Mouse (Mus musculus) hindbrain, embryonic 12.5 days (tissue): ENCODE data around the gene Rbfox1. TPM values are rescaled to one million over a fixed set of nuclear protein-coding genes. Genes with fewer than 3 reads are reported as not detected.

Source experiments
- ATAC-seq: fragments of 200-750 bp; cut with Nextera tagmentation; 2 replicates; pipeline ENCODE4 v1.8.0; 2017; ENCODE audit warnings: moderate TSS enrichment; ENCODE audit not compliant: low FRiP score
- H3K27ac ChIP-seq: fragments of 300-500 bp; sonication (generic); 2 replicates; pipeline ENCODE4 v1.5.1; 2016; ENCODE audit warnings: mild to moderate bottlenecking
- H3K27me3 ChIP-seq: fragments of 300-500 bp; sonication (generic); 2 replicates; pipeline ENCODE4 v1.6.1; 2016; ENCODE audit warnings: mild to moderate bottlenecking
- H3K36me3 ChIP-seq: fragments of 300-500 bp; sonication (generic); 2 replicates; pipeline ENCODE4 v1.6.1; 2016; ENCODE audit warnings: mild to moderate bottlenecking
- H3K4me1 ChIP-seq: fragments of 300-500 bp; sonication (generic); 2 replicates; pipeline ENCODE4 v1.6.1; 2016
- H3K4me2 ChIP-seq: fragments of 300-500 bp; sonication (generic); replicated peaks from 2 replicates; pipeline ENCODE4 v1.6.1; 2016; ENCODE audit warnings: mild to moderate bottlenecking
- H3K4me3 ChIP-seq: fragments of 300-500 bp; sonication (generic); 2 replicates; pipeline ENCODE4 v1.5.1; 2016; ENCODE audit warnings: mild to moderate bottlenecking
- H3K9ac ChIP-seq: fragments of 300-500 bp; sonication (generic); 2 replicates; pipeline ENCODE4 v1.6.1; 2016; ENCODE audit warnings: mild to moderate bottlenecking, moderate library complexity
- H3K9me3 ChIP-seq: fragments of 300-500 bp; sonication (generic); replicated peaks from 2 replicates; pipeline ENCODE4 v1.6.1; 2016; ENCODE audit warnings: mild to moderate bottlenecking
- WGBS: fragments of 180-500 bp; shearing (Covaris S2); methylation state at CpG from one replicate; pipeline ENCODE4 v1.1.7; 2016; 5-methylcytosine and 5-hydroxymethylcytosine counted together
- polyA plus RNA-seq: library from polyadenylated mRNA; unstranded; fragments of >200 nt; fragmentation: Nextera tagmentation; extraction: Ambion mirVana; gene quantifications from 2 replicates; pipeline ENCODE4 v1.2.1, GENCODE M21; 2016

Gene Rbfox1
- polyA plus RNA-seq, 1 experiment from 2014 or later = 50.1 TPM

- Histone ChIP-seq H3K4me2 (peak overlapping the region; percentile 74), H3K27ac (peak overlapping the region; percentile 75), H3K27me3 (peaks cover 15% of the 10 kb centered on the region), H3K36me3 (no peaks in the 10 kb centered on the region), H3K9me3 (no peaks in the 10 kb centered on the region), H3K9ac (peak overlapping the region; percentile 54), H3K4me3 (peak overlapping the region; percentile 41), H3K4me1 (peaks cover 15% of the 10 kb centered on the region)
- peak; percentile 92 for ATAC-seq
- under 1% methylated on average over 40 of the region's 41 CpGs for WGBS
Measured at GRCm38 (mm10) chr16:6348581-6349241, 463.6 kb downstream of the Rbfox1 start.

DNA sequence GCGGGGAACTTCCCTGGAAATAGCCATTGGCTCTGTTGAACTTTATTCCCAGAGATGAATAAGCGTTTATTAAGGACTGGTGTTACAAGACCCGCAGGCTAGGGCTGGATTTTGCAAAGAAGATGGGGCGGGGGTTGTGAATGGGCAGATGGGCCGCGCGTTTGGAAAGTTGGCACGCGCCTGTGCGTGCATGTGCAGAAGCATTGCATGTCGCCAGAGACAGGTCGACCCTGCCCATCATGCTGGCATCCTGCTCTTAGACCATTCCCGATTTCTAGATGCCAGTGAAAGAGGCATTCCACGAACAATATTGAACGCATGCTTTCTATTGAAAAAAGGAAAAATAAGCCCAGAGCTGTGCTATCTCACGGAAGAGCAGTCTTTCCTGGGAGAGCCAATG, 464.2 kb downstream of the Rbfox1 start:
- peak; percentile 51; the same call in 1 of the 2 replicates for ATAC-seq
- WGBS = 29% methylated on average over 16 of the region's 16 CpGs

GRCm38 (mm10) chr16:6350256-6350655, 465.1 kb downstream of the Rbfox1 start:
- Histone ChIP-seq H3K36me3 (no peaks in the 10 kb centered on the region), H3K27me3 (peaks cover 15% of the 10 kb centered on the region), H3K27ac (no peak overlapping the region), H3K9me3 (no peaks in the 10 kb centered on the region), H3K4me1 (peaks cover 15% of the 10 kb centered on the region), H3K9ac (no peak overlapping the region), H3K4me2 (peak overlapping the region; percentile 15; the same call in 1 of the 2 replicates), H3K4me3 (no peak overlapping the region)
- 86% methylated on average over 11 of the region's 11 CpGs for WGBS
- no peak for ATAC-seq

More for the DNA sequence above, 464.2 kb downstream of the Rbfox1 start:
- Histone ChIP-seq H3K9ac (peak overlapping the region; percentile 54; the same call in 1 of the 2 replicates), H3K27ac (peak overlapping the region; percentile 75), H3K4me3 (peak overlapping the region; percentile 41), H3K36me3 (no peaks in the 10 kb centered on the region), H3K4me1 (peaks cover 15% of the 10 kb centered on the region), H3K9me3 (no peaks in the 10 kb centered on the region), H3K27me3 (peaks cover 15% of the 10 kb centered on the region), H3K4me2 (peak overlapping the region; percentile 74)

DNA sequence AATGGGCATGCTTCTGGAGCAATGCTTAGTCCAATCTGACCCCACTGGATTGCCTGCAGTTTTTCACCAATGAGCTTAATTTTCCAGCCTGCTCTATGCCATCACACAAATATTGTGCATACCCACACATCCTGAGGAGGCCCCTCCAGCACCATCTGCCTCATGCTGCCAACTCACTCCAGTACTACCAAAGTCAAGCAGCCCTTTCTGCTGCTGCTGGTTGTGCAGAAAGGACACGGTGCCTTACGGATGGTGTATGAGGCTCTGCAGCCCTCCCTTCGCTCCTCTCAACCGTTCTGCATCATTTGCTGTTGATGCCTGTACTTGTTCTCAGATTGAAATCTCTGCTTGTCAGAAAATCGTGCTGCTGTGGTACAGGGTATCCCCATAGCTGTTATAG, 468.0 kb downstream of the Rbfox1 start:
- Histone ChIP-seq H3K4me3 (no peak overlapping the region), H3K9ac (no peak overlapping the region), H3K9me3 (no peaks in the 10 kb centered on the region), H3K36me3 (no peaks in the 10 kb centered on the region), H3K27ac (no peak overlapping the region), H3K4me2 (no peak overlapping the region), H3K27me3 (peaks cover 15% of the 10 kb centered on the region), H3K4me1 (peaks cover 9% of the 10 kb centered on the region)
- 75% methylated on average over 5 of the region's 5 CpGs for WGBS
- ATAC-seq = no peak

DNA sequence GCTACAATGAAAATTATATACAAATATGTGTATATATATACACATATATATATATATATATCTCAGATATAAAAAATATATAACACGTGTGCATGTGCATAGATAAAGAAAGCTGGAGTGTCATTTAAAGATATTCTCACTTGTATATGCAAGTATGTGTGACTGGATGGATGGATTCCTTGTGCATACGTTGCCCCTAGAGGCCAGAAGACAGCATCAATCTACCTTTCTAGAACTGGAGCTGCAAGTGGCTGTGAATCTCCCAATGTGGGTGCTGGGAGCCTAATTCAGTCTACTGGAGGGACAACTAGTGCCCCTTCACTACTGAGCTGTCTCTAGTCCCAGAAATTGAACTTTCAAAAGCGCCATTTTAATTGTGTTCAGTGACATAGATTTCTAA, 471.8 kb downstream of the Rbfox1 start:
- Histone ChIP-seq H3K9me3 (no peaks in the 10 kb centered on the region), H3K4me3 (no peak overlapping the region), H3K27me3 (no peaks in the 10 kb centered on the region), H3K27ac (no peak overlapping the region), H3K36me3 (no peaks in the 10 kb centered on the region), H3K4me2 (no peak overlapping the region), H3K4me1 (no peaks in the 10 kb centered on the region), H3K9ac (no peak overlapping the region)
- no peak for ATAC-seq
- 70% methylated on average over 3 of the region's 3 CpGs for WGBS

GRCm38 (mm10) chr16:6365793-6366192, 480.6 kb downstream of the Rbfox1 start:
- H3K27ac ChIP-seq = no peak overlapping the region
- no peaks in the 10 kb centered on the region for H3K27me3 ChIP-seq
- no peak overlapping the region for H3K9ac ChIP-seq
- no peak overlapping the region for H3K4me2 ChIP-seq
- ATAC-seq = no peak
- H3K9me3 ChIP-seq = no peaks in the 10 kb centered on the region
- no peaks in the 10 kb centered on the region for H3K4me1 ChIP-seq
- 95% methylated on average over 2 of the region's 2 CpGs for WGBS
- no peaks in the 10 kb centered on the region for H3K36me3 ChIP-seq
- no peak overlapping the region for H3K4me3 ChIP-seq

DNA sequence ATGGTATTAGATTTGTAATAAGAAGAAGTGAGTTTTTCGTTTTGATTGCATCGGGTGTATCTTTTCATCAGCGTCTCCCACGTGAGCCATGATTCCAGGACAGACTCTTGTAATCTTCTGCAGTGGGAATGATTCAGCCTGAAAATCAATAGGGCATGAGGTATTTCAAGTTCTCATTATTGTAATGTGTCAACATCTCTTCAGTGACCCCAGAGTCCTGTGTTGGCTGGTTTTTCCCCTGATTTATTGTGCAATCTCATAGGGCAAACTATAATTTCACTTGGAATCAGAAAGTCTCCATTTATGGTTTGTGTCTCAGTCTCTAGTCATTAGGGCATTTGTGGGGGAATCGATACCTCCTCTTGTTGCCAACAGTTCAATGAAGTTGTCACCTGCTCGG, 481.5 kb downstream of the Rbfox1 start:
- no peaks in the 10 kb centered on the region for H3K9me3 ChIP-seq
- no peak overlapping the region for H3K9ac ChIP-seq
- no peaks in the 10 kb centered on the region for H3K36me3 ChIP-seq
- no peak for ATAC-seq
- H3K4me3 ChIP-seq = no peak overlapping the region
- no peaks in the 10 kb centered on the region for H3K27me3 ChIP-seq
- 79% methylated on average over 6 of the region's 6 CpGs for WGBS
- H3K4me2 ChIP-seq = no peak overlapping the region
- no peaks in the 10 kb centered on the region for H3K4me1 ChIP-seq
- no peak overlapping the region for H3K27ac ChIP-seq

DNA sequence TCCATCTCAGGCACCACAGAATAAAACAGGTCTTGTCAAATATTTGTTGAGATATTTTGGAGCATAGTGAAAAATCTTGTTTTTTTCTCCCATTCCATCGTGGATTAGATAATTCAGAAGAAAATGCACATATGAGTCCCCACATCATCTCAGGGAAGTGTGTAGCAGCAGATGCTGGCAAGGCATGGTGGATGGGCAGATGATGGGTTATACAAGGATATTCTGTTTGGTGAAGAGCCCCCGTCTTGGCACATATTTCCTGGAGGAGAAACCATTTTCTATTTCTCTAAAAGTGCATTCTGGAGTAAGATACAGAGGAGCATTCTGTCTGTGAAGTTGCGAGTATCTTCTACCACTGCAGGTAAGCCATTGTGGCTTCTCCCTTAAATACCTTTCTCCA, 495.8 kb downstream of the Rbfox1 start:
- 92% methylated on average over 3 of the region's 3 CpGs for WGBS
- no peak overlapping the region for H3K9ac ChIP-seq

DNA sequence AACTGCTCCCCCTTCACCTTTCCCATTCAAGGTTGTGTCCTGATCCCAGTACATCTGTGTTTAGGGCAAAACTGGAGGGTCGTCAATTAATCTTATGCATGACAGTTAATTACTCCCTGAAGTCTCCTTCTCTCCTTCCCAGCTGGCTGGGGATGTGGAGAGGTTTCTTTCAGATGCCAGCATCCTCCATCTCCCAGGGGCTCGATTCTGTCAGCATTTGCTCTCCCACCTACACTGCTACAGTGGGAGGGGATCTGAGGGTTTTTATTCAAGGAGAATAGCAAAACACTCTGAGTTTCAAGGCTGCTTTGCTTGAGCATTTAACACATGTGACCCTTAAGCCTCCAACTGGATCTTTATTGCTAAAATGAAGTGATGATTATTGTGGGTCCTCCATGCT, 496.4 kb downstream of the Rbfox1 start:
- no peak for ATAC-seq
- 51% methylated on average over 2 of the region's 2 CpGs for WGBS

More for the DNA sequence above, 495.8 kb downstream of the Rbfox1 start:
- H3K4me2 ChIP-seq = no peak overlapping the region
- H3K4me1 ChIP-seq = peaks cover 9% of the 10 kb centered on the region; the same call in 1 of the 2 replicates
- ATAC-seq = no peak
- H3K4me3 ChIP-seq = no peak overlapping the region
- no peaks in the 10 kb centered on the region for H3K36me3 ChIP-seq
- no peaks in the 10 kb centered on the region for H3K27me3 ChIP-seq
- no peaks in the 10 kb centered on the region for H3K9me3 ChIP-seq
- H3K27ac ChIP-seq = no peak overlapping the region

DNA sequence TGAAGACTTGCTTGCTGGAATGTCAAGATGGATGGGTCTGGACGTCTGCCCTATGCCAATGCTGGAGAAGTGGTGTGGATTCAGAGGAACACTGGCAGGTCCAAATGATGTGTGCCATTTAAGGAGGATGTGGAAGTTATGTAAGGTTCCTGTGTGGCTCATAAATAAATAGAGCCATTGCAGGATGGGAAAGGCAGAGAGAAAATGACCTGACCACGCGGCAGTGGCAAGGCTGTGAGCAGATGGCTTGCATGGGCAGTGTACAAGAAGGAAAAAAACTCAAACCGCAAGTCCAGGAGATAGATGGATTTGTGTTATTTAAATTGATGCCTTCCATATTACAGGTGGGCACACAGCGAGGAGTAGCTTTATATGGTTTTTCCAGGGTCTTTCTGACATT, 497.6 kb downstream of the Rbfox1 start:
- WGBS = 85% methylated on average over 5 of the region's 5 CpGs
- Histone ChIP-seq H3K4me2 (no peak overlapping the region), H3K27me3 (no peaks in the 10 kb centered on the region), H3K9me3 (no peaks in the 10 kb centered on the region), H3K36me3 (no peaks in the 10 kb centered on the region), H3K4me1 (peaks cover 9% of the 10 kb centered on the region; the same call in 1 of the 2 replicates), H3K27ac (no peak overlapping the region), H3K4me3 (no peak overlapping the region), H3K9ac (no peak overlapping the region)
- ATAC-seq = no peak

More for the DNA sequence above, 496.4 kb downstream of the Rbfox1 start:
- H3K9ac ChIP-seq = no peak overlapping the region
- no peaks in the 10 kb centered on the region for H3K27me3 ChIP-seq
- peaks cover 9% of the 10 kb centered on the region; the same call in 1 of the 2 replicates for H3K4me1 ChIP-seq
- no peak overlapping the region for H3K4me2 ChIP-seq
- no peak overlapping the region for H3K27ac ChIP-seq
- no peaks in the 10 kb centered on the region for H3K36me3 ChIP-seq
- H3K4me3 ChIP-seq = no peak overlapping the region
- no peaks in the 10 kb centered on the region for H3K9me3 ChIP-seq

- H3K27ac ChIP-seq = no peak overlapping the region
- H3K4me1 ChIP-seq = no peaks in the 10 kb centered on the region
- no peak overlapping the region for H3K4me2 ChIP-seq
- 89% methylated on average over 6 of the region's 6 CpGs for WGBS
- ATAC-seq = no peak
- H3K9ac ChIP-seq = no peak overlapping the region
- no peaks in the 10 kb centered on the region for H3K27me3 ChIP-seq
- no peak overlapping the region for H3K4me3 ChIP-seq
- no peaks in the 10 kb centered on the region for H3K9me3 ChIP-seq
- H3K36me3 ChIP-seq = no peaks in the 10 kb centered on the region
Measured at GRCm38 (mm10) chr16:6390278-6390930, 505.2 kb downstream of the Rbfox1 start.

- 59% methylated on average over 8 of the region's 8 CpGs for WGBS
- H3K4me2 ChIP-seq = no peak overlapping the region
- H3K9me3 ChIP-seq = no peaks in the 10 kb centered on the region
- no peaks in the 10 kb centered on the region for H3K36me3 ChIP-seq
- H3K27ac ChIP-seq = no peak overlapping the region
- no peaks in the 10 kb centered on the region for H3K4me1 ChIP-seq
- H3K27me3 ChIP-seq = no peaks in the 10 kb centered on the region
- ATAC-seq = no peak
- no peak overlapping the region for H3K4me3 ChIP-seq
- no peak overlapping the region for H3K9ac ChIP-seq
Measured at GRCm38 (mm10) chr16:6396676-6397409, 511.7 kb downstream of the Rbfox1 start.
